Mouse (Mus musculus) frontal cortex, postnatal 10 days (tissue): ENCODE data around the gene Tesmin.

Source experiments
- DNase-seq, 2 experiments: peaks; one replicate each; pipeline ENCODE4 v3.0.0; 2022; ENCODE audit warnings: low spot score in 2 of 2, mixed read lengths in 1 of 2

Tesmin gene

DNA sequence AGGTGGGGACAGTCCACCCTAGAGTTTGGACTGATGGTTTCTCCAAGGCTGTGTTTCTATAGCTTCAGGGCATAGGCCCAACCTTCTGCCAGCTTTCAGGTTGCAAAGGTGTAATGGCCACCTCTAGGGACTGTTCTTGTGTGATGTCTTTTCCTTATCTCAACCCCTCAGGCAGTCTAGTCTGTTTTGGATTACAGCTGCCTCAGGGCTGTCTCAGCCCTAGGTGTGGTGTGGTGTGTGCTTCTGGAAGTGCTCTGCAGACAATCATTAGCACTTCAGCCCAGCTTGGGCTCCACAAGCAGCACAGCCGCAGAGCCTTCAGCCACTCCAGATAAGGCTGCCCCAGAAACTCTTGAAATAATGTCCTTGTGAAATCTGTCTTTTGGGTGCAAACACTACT lies 3.7 kb downstream of the Tesmin start:
- DNase-seq, result no peak

GRCm38 (mm10) chr19:3394216-3394615 lies 5.6 kb downstream of the Tesmin start:
- DNase-seq, result no peak

- DNase-seq, result no peak
These were observed 11.4 kb downstream of the Tesmin start for GRCm38 (mm10) chr19:3400057-3400456.

DNA sequence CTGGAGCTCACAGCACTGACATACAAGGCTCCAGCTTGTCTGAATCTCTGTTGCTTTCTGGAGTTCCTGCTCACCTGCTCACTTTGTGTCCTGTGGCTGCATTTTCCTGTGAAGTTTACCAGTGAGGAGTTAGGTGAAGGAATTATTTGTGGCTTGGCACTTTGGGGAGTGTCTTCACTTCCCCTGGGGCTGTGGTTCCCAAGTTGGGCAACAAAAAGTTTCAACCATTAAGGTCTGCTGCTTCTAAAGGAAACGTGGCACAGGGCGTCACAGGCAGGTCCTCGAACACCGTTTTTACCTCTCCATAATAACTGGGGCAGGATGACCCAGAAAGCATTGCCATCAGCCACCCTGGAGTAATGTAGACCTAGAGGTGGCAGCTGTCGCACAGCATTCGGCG lies 12.8 kb downstream of the Tesmin start:
- no peak for DNase-seq

- DNase-seq, result no peak
These were observed 13.3 kb downstream of the Tesmin start for GRCm38 (mm10) chr19:3401943-3402342.

- no peak for DNase-seq
These were observed 13.7 kb downstream of the Tesmin start for GRCm38 (mm10) chr19:3402390-3402789.

DNA sequence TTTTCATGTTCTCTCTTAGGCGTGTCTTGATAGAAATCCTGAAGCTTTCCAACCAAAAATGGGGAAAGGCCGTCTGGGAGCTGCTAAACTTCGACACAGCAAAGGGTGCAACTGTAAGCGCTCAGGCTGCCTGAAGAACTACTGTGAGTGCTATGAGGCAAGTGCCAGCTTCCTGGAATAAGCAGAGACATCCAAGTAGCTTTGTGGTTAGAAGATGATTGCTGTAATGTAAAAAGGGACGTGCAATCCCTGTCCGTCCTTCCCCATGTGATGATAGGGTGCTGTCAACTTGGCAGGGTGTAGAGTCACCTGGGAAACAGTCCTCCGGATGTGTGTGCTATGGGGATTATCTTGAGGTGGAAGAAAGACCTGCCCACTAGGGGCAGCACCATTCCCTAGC lies 15.4 kb downstream of the Tesmin start:
- no peak for DNase-seq

DNA sequence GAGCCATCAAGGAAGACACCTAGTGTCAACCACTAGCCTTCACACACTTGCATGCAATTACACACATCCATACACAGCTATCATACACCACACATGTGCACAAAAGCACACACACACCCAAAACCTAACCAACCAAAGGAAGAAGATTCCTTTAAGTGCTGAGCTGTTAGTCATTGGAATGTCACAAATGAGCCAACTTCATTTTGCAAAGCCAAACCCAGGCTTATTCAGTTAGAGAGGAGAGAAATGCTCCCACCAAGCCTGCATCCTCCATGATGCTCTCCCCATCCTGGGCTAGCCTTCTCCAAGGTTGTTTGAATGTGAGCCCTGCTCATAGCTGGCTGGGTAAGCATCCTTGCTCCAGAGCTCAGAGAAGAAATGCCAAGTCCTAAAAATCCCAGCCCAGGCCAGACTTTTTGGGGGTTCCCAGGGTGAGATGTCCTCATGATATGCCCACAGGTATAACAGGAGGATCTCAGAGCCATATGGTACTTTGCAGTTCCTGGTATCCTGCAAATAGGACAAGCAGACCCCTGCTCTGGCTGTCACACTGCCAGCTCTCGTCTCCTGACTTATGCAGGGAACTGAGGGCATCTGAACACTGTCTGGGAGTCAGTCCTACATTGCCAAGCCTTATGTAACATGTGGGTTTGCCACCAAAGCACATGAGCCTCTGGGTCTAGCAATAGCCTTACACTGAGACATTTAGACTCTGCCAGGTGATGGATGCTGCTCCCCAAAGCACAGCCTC lies 17.0 kb downstream of the Tesmin start:
- no peak for DNase-seq

DNA sequence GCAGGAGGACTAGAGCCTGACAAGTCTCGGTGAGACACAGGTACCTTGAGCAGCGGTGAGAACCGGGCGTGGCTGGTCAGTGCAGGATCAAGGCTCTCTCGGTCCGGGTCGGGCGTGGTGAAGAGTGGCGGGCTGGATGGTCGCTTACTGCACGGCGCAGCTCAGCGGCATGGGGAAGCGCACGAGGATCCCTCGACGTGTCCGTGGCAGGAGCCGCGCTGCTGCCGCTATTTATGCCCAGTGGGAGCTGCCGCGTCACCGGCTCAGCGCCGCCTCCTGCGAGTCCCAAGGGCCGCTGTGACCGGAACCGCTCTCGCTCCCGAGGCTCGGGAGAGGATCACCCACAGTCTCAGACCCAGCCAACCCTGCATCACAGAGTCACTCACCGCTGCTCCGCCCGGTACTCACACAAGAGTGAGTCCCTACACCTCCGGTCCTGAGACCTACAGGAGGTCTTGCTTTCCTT lies 25.6 kb downstream of the Tesmin start, which contains the start of gene Gal:
Gal (minus strand) TSS at position 277 of the 466 bp plus-strand sequence.
- DNase-seq, result no peak

GRCm38 (mm10) chr19:3419251-3419650 lies 30.6 kb downstream of the Tesmin start:
- DNase-seq, result peak in 1 of 2 experiments; percentile 23

DNA sequence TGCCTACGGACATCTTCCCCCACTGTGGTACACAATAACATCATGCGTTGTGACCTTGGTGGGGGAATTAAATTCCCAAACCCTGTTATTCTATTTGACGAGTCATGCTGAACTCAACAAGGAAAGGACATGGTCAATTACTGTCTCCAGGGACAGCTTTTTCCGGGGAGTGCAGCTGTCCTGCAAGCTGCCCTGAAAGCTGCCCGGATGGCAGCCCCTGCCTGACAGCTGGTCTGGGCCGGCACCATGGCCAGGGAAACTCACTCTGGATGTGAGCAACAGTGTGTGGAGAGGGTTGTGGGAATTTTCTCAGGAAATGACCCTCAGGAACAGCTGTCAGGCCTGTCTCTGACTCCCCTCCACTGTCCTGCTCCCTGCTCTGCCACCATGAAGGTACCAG lies 33.8 kb downstream of the Tesmin start:
- DNase-seq, result no peak

DNA sequence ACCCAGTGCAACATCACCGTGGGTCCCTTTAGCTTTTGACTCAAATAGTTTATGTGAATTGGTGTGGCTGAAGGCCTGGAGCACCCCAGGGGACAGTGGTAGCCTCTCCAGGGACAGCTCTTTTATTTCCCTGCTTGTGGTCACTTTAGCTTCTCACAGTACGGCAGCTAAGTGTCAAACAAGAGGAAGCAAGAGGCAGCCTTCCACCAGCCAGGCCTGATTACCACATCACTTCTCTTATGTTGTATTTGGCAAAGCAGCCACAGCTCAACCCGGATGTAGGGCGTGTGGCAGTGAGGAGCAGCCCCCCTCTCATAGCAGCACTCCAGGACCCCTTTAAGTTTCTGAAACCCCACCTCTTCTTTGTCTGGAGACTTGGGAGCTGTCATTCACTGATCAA lies 34.3 kb downstream of the Tesmin start:
- no peak for DNase-seq

DNA sequence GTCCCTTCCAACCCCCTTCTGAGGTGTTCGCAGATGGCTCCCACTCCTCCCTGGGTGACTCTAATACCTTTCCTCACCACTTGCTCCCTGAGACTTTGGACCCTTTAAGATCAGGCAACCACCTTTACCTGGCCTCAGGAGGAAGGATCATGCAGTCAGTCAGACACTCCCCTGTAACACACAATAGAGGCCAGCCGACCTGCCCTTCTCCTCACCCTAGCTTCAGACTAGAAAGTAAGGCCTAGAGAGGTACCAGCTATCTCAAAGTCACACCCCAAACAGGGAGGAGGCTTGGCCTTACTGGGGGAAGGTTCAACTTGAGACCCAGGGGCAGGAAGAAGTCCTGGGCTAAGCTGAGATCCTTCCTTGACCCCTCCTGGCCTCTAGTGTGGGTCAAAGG lies 35.6 kb downstream of the Tesmin start:
- DNase-seq, result no peak

DNA sequence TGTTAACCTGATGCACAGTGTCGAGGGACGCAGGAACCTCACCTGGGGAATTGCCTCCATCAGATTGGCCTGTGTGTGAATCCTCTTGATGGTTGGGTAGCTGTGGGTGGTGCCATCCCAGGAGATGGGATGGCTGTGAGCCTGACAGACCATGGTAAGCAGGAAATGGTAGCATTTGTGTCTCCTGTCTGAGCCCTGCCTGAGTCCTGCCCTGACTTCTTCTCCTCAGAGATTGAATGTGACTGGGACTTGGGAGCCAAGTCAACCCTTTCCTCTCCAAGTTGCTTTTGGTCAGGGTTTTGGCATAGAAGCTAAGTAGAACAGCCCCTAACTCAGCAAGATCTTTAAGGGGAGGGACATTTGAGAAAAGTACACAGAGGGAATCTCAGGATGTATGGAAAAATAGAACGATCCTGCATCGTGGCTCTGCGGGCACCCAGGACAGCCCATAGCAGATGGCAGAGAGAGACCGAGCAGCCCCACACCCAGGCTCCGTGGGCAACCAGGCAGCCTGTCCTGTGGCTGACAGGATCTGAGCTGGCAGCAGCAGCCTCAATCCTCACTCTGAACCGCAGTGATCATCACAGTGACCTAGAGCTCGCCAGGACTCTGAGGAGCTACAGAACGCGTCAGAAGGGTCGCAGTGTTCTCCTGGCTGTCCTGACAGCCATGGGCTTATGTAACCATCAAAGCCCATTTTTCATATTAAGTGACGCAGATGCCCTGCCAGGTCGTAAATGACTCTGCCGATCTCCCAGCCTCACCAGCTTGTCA lies 39.6 kb downstream of the Tesmin start:
- DNase-seq, result no peak

- no peak for DNase-seq
These were observed 40.6 kb downstream of the Tesmin start for GRCm38 (mm10) chr19:3429156-3429816.

DNA sequence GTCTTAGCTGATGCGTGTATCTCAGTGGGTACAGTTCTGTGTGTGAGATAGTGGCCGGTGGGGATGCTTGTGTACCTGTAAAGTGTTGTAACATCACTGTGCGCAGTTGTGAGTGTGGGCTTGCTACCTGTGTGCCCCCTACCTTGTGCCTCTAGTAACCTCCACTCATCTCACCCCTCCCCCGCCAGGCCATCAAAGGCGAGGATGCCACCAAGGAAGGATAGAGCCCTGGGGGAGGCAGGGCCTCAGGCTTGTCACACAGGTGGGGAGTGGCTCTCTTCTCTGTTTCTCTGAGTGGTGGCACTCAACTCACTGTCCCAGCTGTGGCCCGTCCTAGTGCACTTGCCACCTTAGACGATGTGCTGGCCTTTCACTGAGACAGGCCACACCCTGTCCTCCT lies 42.4 kb downstream of the Tesmin start:
- no peak for DNase-seq

GRCm38 (mm10) chr19:3431969-3432368 lies 43.3 kb downstream of the Tesmin start:
- no peak for DNase-seq

- DNase-seq, result no peak
These were observed 45.5 kb downstream of the Tesmin start for GRCm38 (mm10) chr19:3434124-3434523.

- DNase-seq, result no peak
These were observed 46.0 kb downstream of the Tesmin start for GRCm38 (mm10) chr19:3434641-3435040.

DNA sequence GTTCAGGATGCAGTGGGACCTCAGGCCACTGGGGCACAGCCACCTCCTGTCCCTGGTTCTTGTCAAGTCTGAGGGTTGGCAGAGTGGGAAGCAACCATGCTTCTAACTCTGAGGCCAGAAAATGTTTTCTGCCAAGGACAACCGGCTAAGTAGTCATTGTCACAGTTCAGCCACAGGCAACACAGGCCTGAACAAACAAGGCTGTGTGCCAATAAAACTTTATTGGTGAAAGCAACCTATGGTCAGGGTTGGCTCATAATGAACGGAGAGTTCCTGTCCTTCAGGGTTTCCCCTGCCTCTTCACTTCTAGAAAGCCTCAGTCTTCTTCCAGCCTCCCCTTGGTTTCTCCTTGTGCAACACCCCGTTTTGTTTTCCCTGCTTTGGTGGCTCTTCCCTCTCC lies 47.2 kb downstream of the Tesmin start:
- no peak for DNase-seq

- DNase-seq, result no peak
These were observed 48.2 kb downstream of the Tesmin start for GRCm38 (mm10) chr19:3436840-3437239.

- DNase-seq, result no peak
These were observed 49.3 kb downstream of the Tesmin start for GRCm38 (mm10) chr19:3437980-3438379.

GRCm38 (mm10) chr19:3440667-3441066 lies 52.0 kb downstream of the Tesmin start:
- DNase-seq, result no peak
